Mouse (Mus musculus) neural tube, embryonic 12.5 days (tissue): Measurements from ENCODE around the gene Jph2. TPM values are rescaled to one million over a fixed set of nuclear protein-coding genes. Genes with fewer than 3 reads are reported as not detected.

Source experiments
- ATAC-seq: fragments of 200-750 bp; cut with Nextera tagmentation; 2 replicates; pipeline ENCODE4 v1.8.0; 2017; ENCODE audit warnings: low read depth, mild to moderate bottlenecking, moderate TSS enrichment, moderate library complexity; ENCODE audit not compliant: low FRiP score
- H3K27ac ChIP-seq: fragments of 300-500 bp; sonication (generic); 2 replicates; pipeline ENCODE4 v1.5.1; 2016
- H3K27me3 ChIP-seq: fragments of 300-500 bp; sonication (generic); replicated peaks from 2 replicates; pipeline ENCODE4 v1.6.1; 2016; ENCODE audit warnings: mild to moderate bottlenecking
- H3K36me3 ChIP-seq: fragments of 300-500 bp; sonication (generic); 2 replicates; pipeline ENCODE4 v1.6.1; 2016; ENCODE audit warnings: mild to moderate bottlenecking
- H3K4me1 ChIP-seq: fragments of 300-500 bp; sonication (generic); 2 replicates; pipeline ENCODE4 v1.6.1; 2016
- H3K4me2 ChIP-seq: fragments of 300-500 bp; sonication (generic); replicated peaks from 2 replicates; pipeline ENCODE4 v1.6.1; 2016; ENCODE audit warnings: mild to moderate bottlenecking
- H3K4me3 ChIP-seq: fragments of 300-500 bp; sonication (generic); 2 replicates; pipeline ENCODE4 v1.5.1; 2016
- H3K9ac ChIP-seq: fragments of 300-500 bp; sonication (generic); 2 replicates; pipeline ENCODE4 v1.6.1; 2016; ENCODE audit warnings: mild to moderate bottlenecking
- H3K9me3 ChIP-seq: fragments of 300-500 bp; sonication (generic); 2 replicates; pipeline ENCODE4 v1.6.1; 2016; ENCODE audit warnings: mild to moderate bottlenecking
- WGBS: fragments of 180-500 bp; shearing (Covaris S2); methylation state at CpG from one replicate; pipeline ENCODE4 v1.1.7; 2016; 5-methylcytosine and 5-hydroxymethylcytosine counted together
- polyA plus RNA-seq: library from polyadenylated mRNA; unstranded; fragments of >200 nt; fragmentation: Nextera tagmentation; extraction: Ambion mirVana; gene quantifications from 2 replicates; pipeline ENCODE4 v1.2.1, GENCODE M21; 2016

Jph2 gene
- polyA plus RNA-seq, 1 experiment from 2014 or later = 0.81 TPM

- no peak overlapping the region for H3K9ac ChIP-seq
- no peak overlapping the region for H3K27ac ChIP-seq
- WGBS = 81% methylated on average over 5 of the region's 5 CpGs
- no peaks in the 10 kb centered on the region for H3K4me1 ChIP-seq
- no peak overlapping the region for H3K4me2 ChIP-seq
- no peaks in the 10 kb centered on the region for H3K9me3 ChIP-seq
- no peak for ATAC-seq
- H3K4me3 ChIP-seq = no peak overlapping the region
- no peaks in the 10 kb centered on the region for H3K36me3 ChIP-seq
- H3K27me3 ChIP-seq = peaks cover 33% of the 10 kb centered on the region
Measured at GRCm38 (mm10) chr2:163379366-163379765, 18.4 kb downstream of the Jph2 start.

GRCm38 (mm10) chr2:163376082-163376481 lies 21.7 kb downstream of the Jph2 start:
- no peaks in the 10 kb centered on the region for H3K4me1 ChIP-seq
- H3K9me3 ChIP-seq = no peaks in the 10 kb centered on the region
- ATAC-seq = no peak
- no peak overlapping the region for H3K4me3 ChIP-seq
- peak overlapping the region; percentile 24; the same call in 1 of the 2 replicates for H3K4me2 ChIP-seq
- peaks cover 39% of the 10 kb centered on the region for H3K27me3 ChIP-seq
- 47% methylated on average over 33 of the region's 33 CpGs for WGBS
- H3K9ac ChIP-seq = no peak overlapping the region
- H3K36me3 ChIP-seq = no peaks in the 10 kb centered on the region
- no peak overlapping the region for H3K27ac ChIP-seq

GRCm38 (mm10) chr2:163375468-163375867 lies 22.3 kb downstream of the Jph2 start:
- H3K9ac ChIP-seq = no peak overlapping the region
- ATAC-seq = no peak
- WGBS = 42% methylated on average over 35 of the region's 35 CpGs
- no peak overlapping the region for H3K4me3 ChIP-seq
- no peaks in the 10 kb centered on the region for H3K9me3 ChIP-seq
- no peak overlapping the region for H3K27ac ChIP-seq
- peaks cover 39% of the 10 kb centered on the region for H3K27me3 ChIP-seq
- H3K4me1 ChIP-seq = no peaks in the 10 kb centered on the region
- no peaks in the 10 kb centered on the region for H3K36me3 ChIP-seq
- H3K4me2 ChIP-seq = peak overlapping the region; percentile 24; the same call in 1 of the 2 replicates

GRCm38 (mm10) chr2:163372627-163373026 lies 25.2 kb downstream of the Jph2 start:
- Histone ChIP-seq H3K36me3 (no peaks in the 10 kb centered on the region), H3K9ac (no peak overlapping the region), H3K4me2 (no peak overlapping the region), H3K4me3 (no peak overlapping the region), H3K9me3 (no peaks in the 10 kb centered on the region), H3K27ac (no peak overlapping the region), H3K4me1 (no peaks in the 10 kb centered on the region), H3K27me3 (peaks cover 36% of the 10 kb centered on the region)
- WGBS = 79% methylated on average over 1 of the region's 1 CpGs
- no peak for ATAC-seq

- Histone ChIP-seq H3K4me1 (no peaks in the 10 kb centered on the region), H3K36me3 (no peaks in the 10 kb centered on the region), H3K4me3 (no peak overlapping the region), H3K27ac (no peak overlapping the region), H3K27me3 (peaks cover 14% of the 10 kb centered on the region), H3K4me2 (no peak overlapping the region), H3K9ac (no peak overlapping the region), H3K9me3 (no peaks in the 10 kb centered on the region)
- ATAC-seq = no peak
- 56% methylated on average over 4 of the region's 4 CpGs for WGBS
Measured at GRCm38 (mm10) chr2:163370175-163370574, 27.6 kb downstream of the Jph2 start.

- WGBS = 80% methylated on average over 18 of the region's 18 CpGs
- no peak for ATAC-seq
Measured at GRCm38 (mm10) chr2:163364785-163365541, 32.8 kb downstream of the Jph2 start.

GRCm38 (mm10) chr2:163362940-163363921 lies 34.6 kb downstream of the Jph2 start:
- no peaks in the 10 kb centered on the region for H3K27me3 ChIP-seq
- H3K4me1 ChIP-seq = no peaks in the 10 kb centered on the region
- WGBS = 84% methylated on average over 12 of the region's 12 CpGs
- H3K4me3 ChIP-seq = no peak overlapping the region
- H3K9ac ChIP-seq = no peak overlapping the region
- ATAC-seq = no peak
- H3K27ac ChIP-seq = no peak overlapping the region
- H3K4me2 ChIP-seq = no peak overlapping the region
- no peaks in the 10 kb centered on the region for H3K9me3 ChIP-seq
- H3K36me3 ChIP-seq = no peaks in the 10 kb centered on the region

More at GRCm38 (mm10) chr2:163364785-163365541, 32.8 kb downstream of the Jph2 start:
- Histone ChIP-seq H3K4me3 (no peak overlapping the region), H3K27ac (no peak overlapping the region), H3K36me3 (no peaks in the 10 kb centered on the region), H3K9ac (no peak overlapping the region), H3K4me1 (no peaks in the 10 kb centered on the region), H3K4me2 (no peak overlapping the region), H3K27me3 (no peaks in the 10 kb centered on the region), H3K9me3 (no peaks in the 10 kb centered on the region)

GRCm38 (mm10) chr2:163360858-163361623 lies 36.8 kb downstream of the Jph2 start:
- Histone ChIP-seq H3K9me3 (no peaks in the 10 kb centered on the region), H3K4me2 (no peak overlapping the region), H3K27me3 (no peaks in the 10 kb centered on the region), H3K4me1 (no peaks in the 10 kb centered on the region), H3K36me3 (no peaks in the 10 kb centered on the region), H3K27ac (no peak overlapping the region), H3K9ac (no peak overlapping the region), H3K4me3 (no peak overlapping the region)
- WGBS = 83% methylated on average over 16 of the region's 16 CpGs
- ATAC-seq = no peak

- Histone ChIP-seq H3K4me1 (no peaks in the 10 kb centered on the region), H3K36me3 (no peaks in the 10 kb centered on the region), H3K4me2 (no peak overlapping the region), H3K4me3 (no peak overlapping the region), H3K27me3 (no peaks in the 10 kb centered on the region), H3K27ac (no peak overlapping the region), H3K9me3 (no peaks in the 10 kb centered on the region), H3K9ac (no peak overlapping the region)
- WGBS = 72% methylated on average over 2 of the region's 2 CpGs
- ATAC-seq = no peak
Measured at GRCm38 (mm10) chr2:163359253-163359652, 38.5 kb downstream of the Jph2 start.

GRCm38 (mm10) chr2:163358662-163359061 lies 39.1 kb downstream of the Jph2 start:
- no peak for ATAC-seq
- H3K9me3 ChIP-seq = no peaks in the 10 kb centered on the region
- 83% methylated on average over 5 of the region's 5 CpGs for WGBS

GRCm38 (mm10) chr2:163356113-163356840 lies 41.5 kb downstream of the Jph2 start:
- H3K9ac ChIP-seq = no peak overlapping the region
- H3K4me2 ChIP-seq = no peak overlapping the region
- WGBS = 86% methylated on average over 12 of the region's 12 CpGs
- no peak overlapping the region for H3K4me3 ChIP-seq
- H3K9me3 ChIP-seq = no peaks in the 10 kb centered on the region
- no peak for ATAC-seq
- peaks cover 4% of the 10 kb centered on the region; the same call in 1 of the 2 replicates for H3K4me1 ChIP-seq
- no peak overlapping the region for H3K27ac ChIP-seq
- 0 out of 2 replicates have a peak, but pooled peaks cover 4% of the 10 kb centered on the region for H3K27me3 ChIP-seq
- no peaks in the 10 kb centered on the region for H3K36me3 ChIP-seq

More at GRCm38 (mm10) chr2:163358662-163359061, 39.1 kb downstream of the Jph2 start:
- H3K27me3 ChIP-seq = no peaks in the 10 kb centered on the region
- H3K4me3 ChIP-seq = no peak overlapping the region
- H3K27ac ChIP-seq = no peak overlapping the region
- H3K36me3 ChIP-seq = no peaks in the 10 kb centered on the region
- no peak overlapping the region for H3K9ac ChIP-seq
- no peak overlapping the region for H3K4me2 ChIP-seq
- H3K4me1 ChIP-seq = peaks cover 1% of the 10 kb centered on the region; the same call in 1 of the 2 replicates
